Mouse (Mus musculus) adrenal gland, adult 2 months (tissue): ENCODE results near the gene Abcb6. TPM values are rescaled to one million over a fixed set of nuclear protein-coding genes. Genes with fewer than 3 reads are reported as not detected.

Experiments
- DNase-seq: peaks from one replicate; pipeline ENCODE4 v3.0.0; 2021
- polyA plus RNA-seq: library from polyadenylated mRNA; depleted of rRNA; stranded (reverse); fragments of >200 nt; gene quantifications from 2 replicates; pipeline ENCODE4 v1.2.3, GENCODE M21; 2012
- total RNA-seq, 2 experiments: library from RNA; stranded (reverse); gene quantifications; 2 replicates each; pipeline ENCODE4 v1.2.3; 2021

The Abcb6 gene
- total and polyA plus RNA-seq, 3 experiments, result 23.2 to 31.7 (median 24.2) TPM

DNA sequence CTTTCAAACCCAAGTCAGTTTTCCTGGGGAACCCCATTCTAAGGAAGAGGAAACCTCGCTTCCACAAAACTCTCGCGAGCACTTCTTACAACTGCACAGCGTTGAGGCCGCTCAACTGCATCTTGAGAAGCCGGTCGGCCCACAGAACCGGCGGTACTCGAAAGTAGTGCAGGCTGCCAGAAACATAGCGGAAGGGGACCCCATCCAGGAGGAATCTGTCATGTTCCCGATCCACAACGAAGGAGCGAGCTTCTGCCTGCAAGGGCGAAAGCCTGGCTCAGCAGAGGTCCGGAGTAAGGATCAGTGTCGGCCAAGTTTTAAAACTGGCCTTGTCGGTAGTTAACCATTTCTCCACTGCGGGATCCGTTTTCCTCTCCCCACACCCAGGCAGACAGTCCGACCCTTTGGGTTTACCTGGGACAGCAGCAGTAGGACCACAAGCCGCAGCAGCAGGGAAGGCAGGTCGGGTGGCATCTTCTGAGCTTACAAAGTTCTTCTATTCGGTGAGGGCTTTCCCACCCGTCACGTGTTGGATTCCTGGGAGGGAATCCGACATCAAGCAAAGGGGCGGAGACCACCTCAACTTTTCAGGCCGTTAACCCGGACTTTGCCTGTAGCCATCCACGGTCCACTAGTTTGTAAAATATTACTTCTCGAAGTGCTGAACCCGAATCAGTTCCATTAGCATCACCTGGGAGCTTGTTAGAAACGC is 28.9 kb upstream of the Abcb6 start:
- DNase-seq, result peak; percentile 69

DNA sequence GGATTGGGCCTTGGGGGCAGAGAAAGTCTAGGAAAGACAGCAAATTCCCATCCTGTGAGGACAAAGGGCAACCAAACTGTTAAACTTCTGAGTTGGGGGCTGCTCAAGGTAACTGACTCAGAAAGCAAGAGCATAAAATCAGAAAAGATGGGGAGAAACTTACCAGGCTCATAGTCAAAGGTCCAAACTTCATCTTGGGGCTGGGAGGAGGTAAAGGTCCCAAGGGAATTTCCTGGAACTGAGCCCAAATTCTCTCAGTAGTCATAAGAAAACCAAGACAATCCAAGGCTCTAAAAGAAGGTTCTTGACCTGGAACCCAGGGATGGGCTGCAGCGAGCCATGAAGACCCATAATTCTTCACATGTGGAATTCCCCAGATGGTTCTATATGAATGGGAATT is 21.0 kb upstream of the Abcb6 start:
- no peak for DNase-seq

DNA sequence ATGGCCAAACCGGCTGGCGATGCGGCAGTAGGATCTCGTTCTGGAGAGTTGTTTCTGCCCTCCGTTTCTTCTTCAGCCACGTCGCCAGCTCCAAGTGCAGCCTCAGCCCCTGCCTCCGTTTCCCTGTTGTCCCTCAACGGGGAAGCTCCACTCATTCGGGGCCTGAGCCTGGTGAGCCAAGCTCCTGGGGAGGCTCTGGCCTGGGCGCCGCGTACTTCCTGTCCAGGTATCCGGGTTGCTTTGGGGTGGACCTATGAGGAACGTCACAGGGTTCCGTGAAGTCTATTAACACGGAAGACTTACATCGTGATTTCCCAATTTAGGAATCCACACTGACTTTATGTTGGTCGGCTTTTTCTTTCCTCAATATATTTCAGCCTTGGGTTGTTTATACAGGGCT is 12.3 kb upstream of the Abcb6 start:
- DNase-seq, result peak; percentile 70

DNA sequence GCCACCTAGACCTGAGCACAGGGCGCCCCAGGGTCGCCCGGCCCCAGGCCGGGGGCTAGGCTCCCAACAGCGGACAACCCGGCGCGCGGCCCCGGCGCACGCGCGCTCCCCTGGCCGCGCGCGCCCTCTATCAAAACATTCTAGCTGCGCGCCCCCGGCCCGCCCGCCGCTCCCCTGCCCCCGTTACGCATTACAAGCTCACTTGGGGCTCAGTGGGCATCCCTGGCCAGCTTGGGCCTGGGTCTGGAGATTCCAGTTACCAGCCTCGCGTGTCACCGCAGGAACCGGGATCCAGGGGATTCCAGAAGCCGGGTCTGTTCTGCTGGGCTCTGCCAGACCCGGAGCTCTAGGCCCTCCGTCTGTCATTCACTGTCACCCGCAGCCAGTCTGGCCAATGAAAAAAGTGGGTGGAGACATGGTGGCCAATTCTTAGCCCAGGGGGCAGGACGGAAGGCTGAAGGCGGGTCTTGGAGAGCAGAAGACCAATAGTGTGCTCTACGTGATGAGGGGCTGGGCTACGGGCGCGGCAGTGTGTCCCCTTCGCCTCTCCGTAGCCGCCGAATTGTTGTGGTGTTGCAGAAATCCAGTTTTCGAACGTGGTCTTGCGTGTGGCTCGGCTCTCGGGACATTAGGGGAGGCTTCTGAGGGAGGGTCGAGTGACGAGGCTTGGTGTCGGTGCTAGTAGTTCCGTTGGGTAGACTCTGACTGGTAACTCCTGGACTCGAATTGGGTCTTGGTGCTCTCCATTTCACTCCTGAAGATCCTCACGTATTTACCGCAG is 11.6 kb upstream of the Abcb6 start, which contains the start of the genes Ankzf1 and Atg9a:
Gene Ankzf1 (plus strand): TSS at position 530 of the 781 bp plus-strand sequence.
Gene Atg9a (minus strand): TSS at position 575 of the 781 bp plus-strand sequence.
- peak; percentile 98 for DNase-seq

DNA sequence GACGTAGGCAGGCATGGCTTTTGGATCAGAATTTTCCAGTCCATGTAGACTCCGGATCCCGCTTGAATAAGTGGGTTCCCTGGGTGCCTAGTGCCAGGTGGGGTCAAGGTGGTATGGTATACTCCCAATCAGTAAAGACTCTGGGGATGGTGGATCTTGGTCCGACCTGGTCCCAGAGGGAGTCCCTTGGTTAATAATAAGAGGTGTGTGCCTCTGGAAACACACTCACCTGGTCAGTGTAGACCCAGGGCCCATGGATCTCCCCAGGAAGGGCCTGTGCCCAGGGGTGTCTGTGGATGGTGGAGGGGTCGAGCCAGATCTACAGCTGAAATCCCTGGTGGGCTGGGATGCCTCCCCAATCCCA is 11.0 kb upstream of the Abcb6 start:
- no peak for DNase-seq

DNA sequence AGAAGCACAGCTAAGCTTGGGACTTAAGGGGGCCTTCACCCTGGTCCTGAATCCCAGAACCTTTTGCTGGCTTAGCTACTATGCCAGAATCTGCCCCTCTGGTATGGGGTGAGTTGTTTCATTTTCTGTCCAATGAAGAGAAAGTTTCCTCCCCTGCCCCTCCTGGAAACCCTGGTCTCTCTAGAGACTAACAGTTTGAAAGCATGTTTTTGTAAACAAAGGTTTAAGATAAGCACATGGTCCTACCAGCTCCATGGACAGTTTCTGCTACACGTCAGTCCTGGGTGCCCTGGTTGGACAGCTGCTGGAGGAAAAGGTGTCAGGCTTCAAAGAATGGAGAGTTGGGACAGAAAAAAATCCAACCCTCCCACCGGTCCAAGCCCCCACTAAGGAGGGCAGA is 10.4 kb upstream of the Abcb6 start:
- no peak for DNase-seq

DNA sequence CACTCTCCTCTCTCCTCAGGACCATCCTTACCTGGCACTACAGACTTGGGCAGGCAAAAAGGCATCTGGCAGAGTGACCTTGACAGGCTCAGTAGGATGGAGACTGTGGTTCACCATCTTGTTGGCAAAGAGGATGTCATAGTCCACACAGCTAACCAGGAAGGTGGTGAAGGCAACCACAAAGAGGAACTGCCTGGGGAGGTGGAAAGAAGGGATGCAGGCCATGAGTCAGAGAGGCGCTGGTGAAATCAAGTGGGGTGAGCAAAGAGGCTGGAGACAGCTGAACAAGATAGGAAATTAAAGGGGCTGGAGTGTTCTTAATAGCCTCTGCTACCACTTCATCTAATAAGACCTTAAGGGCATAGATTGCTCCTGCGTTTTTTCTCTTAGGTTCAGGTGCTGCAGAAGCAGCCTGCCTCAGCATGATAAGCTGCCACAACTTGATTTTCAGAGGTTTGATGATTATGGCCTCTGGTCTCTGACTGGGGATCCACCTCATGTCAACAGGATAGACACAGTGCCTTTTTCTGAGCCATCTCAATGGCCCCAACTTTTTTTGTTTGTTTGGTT is 7.8 kb upstream of the Abcb6 start:
- no peak for DNase-seq

DNA sequence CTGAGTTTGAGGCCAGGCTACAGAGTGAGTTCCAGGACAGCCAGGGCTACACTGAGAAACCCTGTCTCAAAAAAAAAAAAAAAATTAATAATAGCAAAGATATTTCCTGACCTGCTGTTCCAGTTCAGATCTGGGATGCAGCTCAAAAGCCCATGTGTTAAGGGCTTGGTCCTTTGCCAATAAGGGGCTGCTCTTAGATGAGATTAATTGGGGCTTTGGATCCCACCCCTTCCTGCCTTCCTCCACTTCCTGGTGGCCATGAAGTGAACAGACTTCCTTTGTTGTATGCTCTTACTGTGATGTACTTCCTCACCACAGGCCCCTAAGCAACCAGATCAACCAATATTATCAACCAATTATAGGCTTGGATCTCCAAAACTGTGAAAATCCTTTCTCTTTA is 6.9 kb upstream of the Abcb6 start:
- no peak for DNase-seq

DNA sequence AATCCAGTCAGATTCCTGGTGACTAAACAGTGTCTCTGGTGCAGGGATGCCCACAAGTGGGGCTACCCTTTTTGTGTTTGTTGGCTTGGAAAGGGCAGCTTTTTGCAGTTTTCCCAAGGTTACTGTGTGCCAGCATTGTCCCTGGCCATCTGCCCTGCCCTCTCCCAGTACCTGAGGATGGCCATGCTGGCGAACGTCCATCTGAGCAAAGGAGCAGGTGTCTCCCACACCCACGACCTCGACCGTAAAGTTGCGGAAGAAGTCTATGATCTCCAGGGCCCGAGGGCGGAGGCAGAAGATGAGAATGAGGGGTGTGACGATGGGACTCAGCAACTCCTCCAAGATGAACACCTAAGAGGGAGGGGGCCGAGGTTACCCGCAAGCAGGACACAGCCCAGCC is 5.3 kb upstream of the Abcb6 start:
- DNase-seq, result no peak

DNA sequence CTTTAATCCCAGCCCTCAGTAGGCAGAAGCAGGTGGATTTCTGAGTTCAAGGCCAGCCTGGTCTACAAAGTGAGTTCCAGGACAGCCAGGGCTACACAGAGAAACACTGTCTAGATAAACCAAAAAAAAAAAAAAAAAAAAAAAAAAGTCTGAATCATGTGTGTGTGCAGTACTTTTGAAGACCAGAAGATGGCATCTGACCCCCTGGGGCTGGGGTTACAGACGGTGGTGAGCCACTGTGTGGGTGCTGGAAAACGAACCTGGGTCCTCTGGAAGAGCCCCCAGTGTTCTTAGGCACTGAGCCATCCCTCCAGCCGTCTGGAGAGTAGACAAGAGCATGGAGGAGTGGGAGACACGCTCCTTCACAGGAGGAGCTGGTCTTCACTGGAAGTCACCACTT is 2.0 kb upstream of the Abcb6 start:
- no peak for DNase-seq

DNA sequence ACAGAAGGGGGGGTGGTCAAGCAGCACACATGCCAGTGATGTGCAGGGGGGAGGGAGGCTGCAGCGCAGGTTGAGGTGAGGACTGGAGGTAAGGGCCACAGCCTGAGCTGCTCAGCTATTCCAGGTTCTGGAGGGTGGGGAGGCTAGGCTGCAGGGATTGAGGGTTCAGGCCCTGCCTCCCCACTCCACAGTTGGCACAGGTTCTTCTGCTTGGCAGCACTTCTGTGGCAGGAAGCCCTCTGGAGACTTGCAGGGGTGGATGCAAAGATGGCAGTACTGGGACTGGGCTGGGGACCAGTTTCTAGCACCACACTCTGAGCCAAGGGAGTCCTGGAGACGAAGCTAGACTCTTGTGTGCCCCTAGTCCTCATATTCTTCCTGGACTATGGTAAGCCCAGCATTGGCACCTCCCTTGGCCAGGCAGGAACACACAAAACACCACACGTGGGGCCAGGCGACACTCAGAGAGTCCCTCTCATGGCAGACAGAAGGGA is 1.2 kb upstream of the Abcb6 start:
- no peak for DNase-seq

DNA sequence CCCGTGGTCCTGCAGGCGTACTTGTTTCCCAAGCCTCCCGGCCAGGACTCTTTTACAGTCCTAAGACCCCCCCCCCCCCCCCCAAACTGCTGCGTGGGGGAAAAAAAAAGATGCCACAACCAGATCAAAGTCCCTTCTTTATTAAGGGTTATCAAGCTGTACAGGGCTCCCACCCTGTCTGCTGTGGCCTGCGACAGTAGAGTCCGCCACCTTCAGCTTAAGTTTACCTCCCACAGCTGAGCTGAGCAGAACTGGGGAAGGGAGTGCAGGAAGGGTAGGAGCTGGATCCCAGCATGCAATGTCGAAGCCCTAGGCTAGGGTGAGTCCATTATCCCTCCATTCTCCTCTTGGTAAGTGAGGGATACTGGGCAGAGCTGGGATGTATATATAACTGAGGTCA is 549 bp upstream of the Abcb6 start:
- DNase-seq, result no peak

DNA sequence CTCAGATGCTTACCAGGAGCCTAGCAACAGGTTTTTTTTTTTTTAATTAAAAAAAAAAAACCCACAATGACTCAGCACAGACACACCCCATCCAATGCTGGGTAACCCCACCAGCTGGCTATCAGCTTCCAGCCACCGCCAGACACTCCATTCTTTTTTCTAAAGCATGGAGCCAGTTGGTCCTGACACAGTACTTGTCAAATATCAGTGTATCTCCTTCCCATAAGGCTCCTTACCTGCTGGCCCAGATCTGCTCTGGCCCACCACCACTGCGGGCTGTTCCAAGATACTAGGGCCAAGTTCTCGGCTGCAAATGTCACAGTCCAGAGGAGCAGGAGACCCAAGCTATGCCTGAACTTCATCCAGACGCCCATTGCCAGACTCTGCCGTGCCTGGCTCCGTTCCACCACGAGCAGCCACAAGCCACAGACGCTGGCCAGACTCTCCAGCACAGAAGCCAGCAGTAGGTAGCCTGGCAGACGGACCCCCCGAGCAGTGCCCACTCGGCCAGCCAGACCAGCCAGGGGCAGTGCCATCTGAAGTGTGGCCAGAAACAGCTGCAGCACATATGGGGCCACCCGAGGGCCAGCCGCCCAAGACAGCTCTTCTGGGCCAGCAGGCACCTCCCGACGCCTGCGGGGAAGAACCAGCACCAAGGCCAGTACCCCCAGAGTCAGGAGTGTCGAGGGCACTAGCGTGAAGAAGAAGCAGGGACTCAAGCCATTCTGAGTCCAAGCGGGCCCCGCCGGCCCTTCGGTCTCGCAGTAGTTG is 673 bp downstream of the Abcb6 start:
- peak; percentile 73 for DNase-seq

DNA sequence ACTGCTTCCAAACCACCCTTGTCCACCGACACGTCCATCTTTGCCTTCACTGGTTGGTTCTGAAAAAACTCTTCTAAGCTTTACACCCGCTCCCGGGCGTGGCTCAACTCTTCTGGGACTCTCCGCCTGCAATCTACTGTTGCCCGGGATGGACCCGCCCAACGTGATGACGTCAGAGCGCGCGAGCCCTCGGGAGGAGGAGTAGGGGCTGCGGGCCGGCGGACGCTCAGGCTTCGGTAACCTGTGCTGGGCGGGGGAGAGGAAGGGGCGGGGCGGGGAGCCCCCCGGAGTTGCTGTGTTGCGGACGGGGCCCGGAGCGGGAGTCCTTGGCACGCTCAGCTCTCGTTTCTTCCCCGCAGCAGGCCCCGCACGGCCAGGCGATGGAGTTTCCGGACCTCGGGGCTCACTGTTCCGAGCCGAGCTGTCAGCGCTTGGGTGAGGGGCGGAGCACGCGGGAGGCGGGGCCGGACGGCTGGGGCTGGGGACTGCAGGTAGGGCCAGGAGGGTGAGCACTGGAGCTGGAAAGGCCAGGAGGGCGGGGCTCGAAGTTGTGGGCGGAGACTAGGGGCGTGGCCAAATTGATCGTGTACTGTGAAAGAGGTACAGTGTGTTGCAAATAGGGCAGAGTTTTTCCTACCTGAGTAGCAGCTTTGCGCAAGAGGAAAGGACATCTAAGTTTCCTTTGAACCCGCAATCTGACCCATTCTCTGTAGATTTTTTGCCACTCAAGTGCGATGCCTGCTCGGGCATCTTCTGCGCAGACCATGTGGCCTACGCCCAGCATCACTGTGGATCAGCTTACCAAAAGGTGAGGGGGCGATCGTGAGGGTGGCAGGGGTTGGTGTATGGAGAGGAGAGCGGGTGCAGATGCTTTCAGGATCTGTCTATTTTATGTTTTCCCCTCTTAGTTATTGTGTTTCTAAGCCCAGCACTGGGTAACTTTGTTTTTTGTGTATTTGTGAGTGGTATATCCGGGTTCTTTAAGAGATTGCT is 11.4 kb downstream of the Abcb6 start, which contains the start of gene Zfand2b:
Gene Zfand2b (plus strand): TSS at position 175 of the 993 bp plus-strand sequence.
- peak; percentile 98 for DNase-seq

DNA sequence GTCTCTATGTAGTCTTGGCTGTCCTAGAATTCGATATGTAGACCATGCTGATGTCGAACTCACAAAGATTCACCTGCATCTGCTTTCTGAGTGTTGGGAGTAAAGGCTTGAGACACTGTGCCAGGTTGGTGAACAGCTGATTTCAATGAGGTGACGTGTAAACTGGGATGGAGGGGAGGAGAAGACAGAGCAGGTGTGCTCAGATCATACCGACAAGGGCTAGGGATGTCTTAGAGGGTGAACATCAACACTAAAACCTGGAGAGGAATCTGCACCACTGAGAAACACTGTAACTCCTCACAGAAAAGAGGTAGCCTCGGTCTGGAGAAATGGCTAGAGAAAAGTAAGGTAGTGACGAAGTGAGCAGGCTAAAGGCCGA is 12.1 kb downstream of the Abcb6 start:
- no peak for DNase-seq

DNA sequence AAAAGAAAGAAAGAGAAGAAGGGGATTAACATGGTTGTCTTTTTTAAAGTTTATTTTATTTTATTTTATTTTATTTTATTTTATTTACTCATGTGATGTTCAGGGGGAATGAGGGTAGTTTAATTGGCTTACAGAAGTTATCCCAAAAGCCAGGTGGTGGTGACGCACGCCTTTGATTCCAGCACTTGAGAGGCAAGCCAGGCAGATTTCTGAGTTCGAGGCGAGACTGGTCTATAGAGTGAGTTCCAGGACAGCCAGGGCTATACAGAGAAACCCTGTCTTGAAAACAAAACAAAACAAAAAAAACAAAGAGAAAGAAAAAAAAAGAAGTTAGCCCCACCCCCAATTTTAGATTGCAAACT is 20.0 kb downstream of the Abcb6 start:
- no peak for DNase-seq

DNA sequence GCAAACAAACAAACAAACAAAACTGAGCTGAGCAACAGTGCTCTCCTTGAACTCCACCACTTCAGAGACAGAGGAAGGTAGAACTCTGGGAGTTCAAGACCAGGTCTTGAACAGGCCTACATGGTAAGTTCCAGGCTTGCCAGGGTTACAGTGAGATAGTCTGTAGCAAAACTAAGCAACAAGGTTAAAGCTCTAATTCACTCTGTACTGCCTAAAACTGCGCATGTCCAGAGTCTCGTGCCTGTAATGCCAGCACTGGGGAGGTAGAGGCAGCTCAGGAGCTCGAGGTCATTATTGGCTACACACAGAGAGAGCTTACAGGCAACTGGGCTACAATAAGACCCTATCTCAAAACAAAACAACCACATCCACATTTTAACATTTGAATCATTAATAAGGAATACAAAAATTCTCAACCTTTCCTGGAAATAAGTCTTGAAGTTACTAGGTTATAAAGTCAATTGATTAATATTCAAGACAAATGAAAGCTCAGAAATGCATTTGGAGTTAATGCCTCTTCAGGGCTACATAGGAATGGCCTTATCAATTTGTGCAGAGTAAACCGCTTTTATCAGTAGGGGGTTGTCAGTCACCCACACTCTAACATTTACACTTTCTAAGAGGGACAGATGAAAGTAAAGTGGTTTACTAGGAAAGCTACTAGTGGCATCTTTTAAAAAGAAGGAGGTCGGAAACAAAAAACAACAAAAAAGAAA is 20.5 kb downstream of the Abcb6 start:
- no peak for DNase-seq

DNA sequence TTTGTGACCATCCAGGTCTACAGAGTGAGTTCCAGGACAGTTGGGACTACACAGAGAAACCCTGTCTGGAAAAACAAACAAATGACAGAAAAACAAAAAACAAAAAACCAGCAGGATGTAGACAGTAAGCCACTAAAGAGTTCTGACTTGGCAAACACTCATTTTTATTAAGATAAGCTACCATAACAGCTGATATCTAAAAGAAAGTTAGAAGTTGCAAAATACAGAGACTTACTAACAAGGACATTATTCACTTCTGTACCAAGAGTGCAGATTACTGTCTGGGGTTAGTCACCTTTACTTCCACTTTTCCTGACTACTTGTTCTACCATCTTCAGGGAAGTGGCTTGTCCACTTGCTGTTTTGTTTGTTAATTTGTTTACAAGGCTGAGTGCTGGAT is 21.2 kb downstream of the Abcb6 start:
- no peak for DNase-seq

DNA sequence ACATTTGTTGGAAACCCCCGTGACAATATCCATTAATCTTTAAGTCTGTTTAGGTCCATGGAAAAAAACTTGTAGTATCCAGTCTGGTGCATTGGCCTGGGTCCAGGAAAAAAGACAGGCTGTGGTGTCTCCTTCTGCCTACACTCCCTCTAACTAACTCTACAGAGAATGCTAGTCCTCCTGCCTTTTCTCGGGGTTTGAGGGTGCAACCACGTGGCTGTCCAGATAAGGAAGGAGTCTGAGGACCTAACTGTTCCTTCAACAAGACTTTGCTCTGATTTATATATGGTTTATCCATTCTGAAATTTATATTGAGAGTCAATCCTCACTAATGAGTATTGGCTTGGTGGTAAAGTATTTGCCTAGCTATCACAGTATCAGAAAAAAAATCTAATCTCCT is 24.4 kb downstream of the Abcb6 start:
- DNase-seq, result no peak

DNA sequence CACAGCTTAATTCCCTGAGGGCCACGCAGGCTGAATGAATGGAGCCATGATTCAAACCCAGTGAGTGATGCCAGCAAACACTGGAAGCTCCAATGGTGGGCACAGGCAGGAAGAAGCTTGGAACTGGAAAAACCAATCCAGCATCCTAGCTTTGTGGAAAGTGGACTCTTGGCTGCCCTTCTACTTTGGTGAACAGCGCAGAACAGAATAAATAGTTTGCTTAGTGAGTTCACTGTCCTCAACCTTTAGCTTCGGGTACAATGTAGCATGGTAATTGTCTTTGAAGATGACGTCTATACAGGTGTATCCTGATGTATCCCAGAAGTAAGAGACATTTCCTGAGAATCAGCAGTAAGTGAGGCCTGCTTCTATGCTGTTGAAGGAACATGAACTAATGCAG is 31.5 kb downstream of the Abcb6 start:
- DNase-seq, result no peak
